Mouse (Mus musculus): ENCODE data around the gene Aldh9a1.
"Not testable (repeated sequence)": the region's sequence is repeated elsewhere in the genome, so short reads cannot be mapped to it uniquely, and the experiment has no call there.

Aldh9a1 gene

GRCm38 (mm10) chr1:167349815-167350596 lies at the start of gene Aldh9a1:
TSS of gene Aldh9a1 (plus strand) at chr1:167349991.
- DNase-seq, result peak; percentile 96

- DNase-seq, result no peak
Measured at GRCm38 (mm10) chr1:167300122-167300521, 49.7 kb upstream of the Aldh9a1 start.

GRCm38 (mm10) chr1:167305501-167306137 lies 44.2 kb upstream of the Aldh9a1 start:
- no peak for DNase-seq

GRCm38 (mm10) chr1:167306451-167307240 lies 43.1 kb upstream of the Aldh9a1 start:
- DNase-seq, result peak; percentile 58

GRCm38 (mm10) chr1:167307674-167308073 lies 42.1 kb upstream of the Aldh9a1 start:
- DNase-seq, result no peak

- DNase-seq, result peak; percentile 99
Measured at GRCm38 (mm10) chr1:167308261-167309054, 41.3 kb upstream of the Aldh9a1 start, which contains the start of gene Tmco1. TSS of gene Tmco1 (plus strand) at chr1:167308378.

DNA sequence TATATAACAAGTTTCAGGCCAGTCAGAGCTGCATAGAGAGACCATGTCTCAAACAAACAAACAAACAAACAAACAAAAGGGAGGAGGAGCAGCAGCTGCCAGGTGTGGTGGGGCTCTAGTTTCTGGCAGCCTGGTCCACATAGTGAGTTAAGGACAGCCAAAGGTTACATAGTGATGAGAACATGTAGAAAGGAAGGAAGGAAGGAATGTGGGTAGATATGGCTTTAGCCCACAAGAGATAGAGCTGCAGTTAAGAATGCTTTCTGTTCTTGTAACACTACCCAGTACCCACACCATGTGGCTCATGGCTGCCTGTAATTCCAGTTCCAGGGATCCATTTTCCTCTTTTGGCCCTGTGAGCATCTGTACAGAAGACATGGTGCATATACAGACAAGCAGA lies 37.4 kb upstream of the Aldh9a1 start:
- DNase-seq, result no peak

GRCm38 (mm10) chr1:167313220-167313619 lies 36.6 kb upstream of the Aldh9a1 start:
- DNase-seq, result no peak

DNA sequence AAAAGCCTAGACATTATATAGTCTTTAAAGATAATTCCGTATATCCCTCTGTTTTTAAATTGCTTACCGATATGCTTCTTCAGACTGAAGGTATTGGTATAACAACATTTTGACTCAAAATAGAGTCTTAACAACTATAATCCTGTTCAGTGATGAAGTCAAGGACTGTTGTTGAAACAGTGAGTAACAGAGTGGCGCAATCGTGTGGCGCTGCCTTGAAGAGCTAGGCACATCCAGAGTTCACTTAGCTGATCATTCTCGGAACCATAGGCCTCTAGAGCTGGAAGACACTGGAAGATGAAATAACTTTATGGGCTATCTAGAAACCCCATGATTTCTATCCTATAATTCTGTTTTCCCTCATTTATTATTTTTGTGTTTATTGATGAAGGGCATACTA lies 28.1 kb upstream of the Aldh9a1 start:
- no peak for DNase-seq

- DNase-seq, result no peak
Measured at GRCm38 (mm10) chr1:167328776-167329175, 21.0 kb upstream of the Aldh9a1 start.

GRCm38 (mm10) chr1:167331106-167331505 lies 18.7 kb upstream of the Aldh9a1 start:
- DNase-seq, result no peak

- no peak for DNase-seq
Measured at GRCm38 (mm10) chr1:167336398-167336797, 13.4 kb upstream of the Aldh9a1 start.

DNA sequence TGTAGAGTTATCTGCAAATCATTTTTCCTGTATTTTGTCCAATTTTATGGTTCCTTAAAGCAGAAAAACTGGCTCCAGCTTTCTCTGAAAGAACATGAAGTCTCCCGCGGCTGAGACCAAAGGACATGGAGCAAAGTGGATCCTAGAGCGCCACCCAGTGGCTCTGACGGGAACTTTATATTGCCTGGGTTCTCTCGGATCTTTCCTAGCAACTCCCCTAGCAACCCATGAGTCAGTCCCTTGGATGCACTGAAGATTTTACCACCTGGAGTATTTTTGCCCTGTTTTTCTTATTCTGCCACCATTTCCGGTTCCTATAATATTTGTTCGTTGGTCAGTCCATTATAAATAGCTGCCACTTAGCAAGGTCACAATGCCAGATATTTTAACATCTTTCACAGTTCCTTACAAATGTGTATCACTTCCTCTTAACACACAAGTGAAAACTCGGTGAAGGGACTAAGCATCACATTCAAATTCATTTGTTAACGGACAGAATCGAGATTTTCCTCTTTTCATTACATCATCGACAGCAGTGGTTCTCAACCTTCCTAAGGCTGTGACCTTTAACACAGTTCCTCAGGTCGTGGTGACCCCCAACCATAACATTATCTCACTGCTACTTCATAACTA lies 12.2 kb upstream of the Aldh9a1 start:
- peak; percentile 89 for DNase-seq

- no peak for DNase-seq
Measured at GRCm38 (mm10) chr1:167339177-167339781, 10.5 kb upstream of the Aldh9a1 start.

GRCm38 (mm10) chr1:167340111-167340787 lies 9.5 kb upstream of the Aldh9a1 start:
- no peak for DNase-seq

DNA sequence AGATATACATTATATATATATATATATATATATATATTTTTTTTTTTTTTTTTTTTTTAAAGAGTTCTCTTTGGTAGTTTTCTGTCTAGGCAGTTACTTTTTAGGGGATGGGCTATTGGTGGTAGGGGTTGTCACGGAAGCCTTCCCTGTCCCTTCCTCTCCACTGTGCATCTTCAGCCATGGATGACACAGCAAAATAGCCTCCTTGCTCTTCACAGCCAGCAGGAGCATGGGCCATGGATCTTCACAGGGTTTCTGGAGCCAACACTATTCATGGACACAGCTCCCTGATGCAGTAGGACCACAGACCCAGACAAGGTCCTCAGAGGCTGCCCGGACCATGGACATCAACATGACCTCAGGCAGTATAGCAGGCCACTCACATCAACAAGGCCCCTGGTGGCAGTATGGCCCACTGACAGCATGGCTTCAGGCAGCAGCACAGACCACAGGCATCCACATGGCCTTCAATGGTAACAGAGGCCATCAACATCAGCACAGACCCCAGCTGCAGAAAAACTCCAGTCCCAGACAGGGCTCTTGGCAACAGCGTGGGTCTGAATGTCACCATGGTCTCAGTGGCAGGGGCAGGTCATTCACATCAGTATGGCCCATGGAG lies 8.8 kb upstream of the Aldh9a1 start:
- DNase-seq, result no peak

- no peak for DNase-seq
Measured at GRCm38 (mm10) chr1:167342831-167343230, 7.0 kb upstream of the Aldh9a1 start.

- DNase-seq, result not testable (repeated sequence)
Measured at GRCm38 (mm10) chr1:167345994-167346520, 3.7 kb upstream of the Aldh9a1 start.

- not testable (repeated sequence) for DNase-seq
Measured at GRCm38 (mm10) chr1:167349206-167349605, 585 bp upstream of the Aldh9a1 start.
